Mouse (Mus musculus) liver, embryonic 15.5 days (tissue): Measurements from ENCODE around the gene Maml2. TPM values are rescaled to one million over a fixed set of nuclear protein-coding genes. Genes with fewer than 3 reads are reported as not detected.

Experiments used
- ATAC-seq: fragments of 200-750 bp; cut with Nextera tagmentation; 2 replicates; pipeline ENCODE4 v1.8.0; 2017; ENCODE audit warnings: moderate number of reproducible peaks, mild to moderate bottlenecking, moderate library complexity; ENCODE audit not compliant: insufficient read depth
- H3K27ac ChIP-seq: fragments of 300-500 bp; sonication (generic); replicated peaks from 2 replicates; pipeline ENCODE4 v1.5.1; 2015; ENCODE audit warnings: mild to moderate bottlenecking, inconsistent platforms
- H3K27me3 ChIP-seq: fragments of 300-500 bp; sonication (generic); 2 replicates; pipeline ENCODE4 v1.6.1; 2015; ENCODE audit warnings: mild to moderate bottlenecking, inconsistent platforms
- H3K36me3 ChIP-seq: fragments of 300-500 bp; sonication (generic); replicated peaks from 2 replicates; pipeline ENCODE4 v1.6.1; 2015; ENCODE audit warnings: moderate library complexity, mild to moderate bottlenecking, inconsistent platforms
- H3K4me1 ChIP-seq: fragments of 300-500 bp; sonication (generic); replicated peaks from 2 replicates; pipeline ENCODE4 v1.6.1; 2015; ENCODE audit warnings: inconsistent platforms
- H3K4me2 ChIP-seq: fragments of 300-500 bp; sonication (generic); 2 replicates; pipeline ENCODE4 v1.6.1; 2015; ENCODE audit warnings: moderate library complexity, mild to moderate bottlenecking, inconsistent platforms
- H3K4me3 ChIP-seq: fragments of 300-500 bp; sonication (generic); replicated peaks from 2 replicates; pipeline ENCODE4 v1.5.1; 2015; ENCODE audit warnings: mild to moderate bottlenecking, inconsistent platforms
- H3K9ac ChIP-seq: fragments of 300-500 bp; sonication (generic); 2 replicates; pipeline ENCODE4 v1.6.1; 2015; ENCODE audit warnings: moderate library complexity, mild to moderate bottlenecking, inconsistent platforms
- H3K9me3 ChIP-seq: fragments of 300-500 bp; sonication (generic); replicated peaks from 2 replicates; pipeline ENCODE4 v1.6.1; 2016; ENCODE audit warnings: inconsistent platforms
- WGBS: fragments of 180-500 bp; shearing (Covaris S2); methylation state at CpG from one replicate; pipeline ENCODE4 v1.1.7; 2015; ENCODE audit warnings: mixed read lengths; ENCODE audit not compliant: insufficient replicate concordance; 5-methylcytosine and 5-hydroxymethylcytosine counted together
- polyA plus RNA-seq: library from polyadenylated mRNA; unstranded; fragments of >200 nt; fragmentation: Nextera tagmentation; extraction: Ambion mirVana; gene quantifications from 2 replicates; pipeline ENCODE4 v1.2.1, GENCODE M21; 2015

The Maml2 gene
- polyA plus RNA-seq, 1 experiment from 2014 or later, result 0.84 TPM

DNA sequence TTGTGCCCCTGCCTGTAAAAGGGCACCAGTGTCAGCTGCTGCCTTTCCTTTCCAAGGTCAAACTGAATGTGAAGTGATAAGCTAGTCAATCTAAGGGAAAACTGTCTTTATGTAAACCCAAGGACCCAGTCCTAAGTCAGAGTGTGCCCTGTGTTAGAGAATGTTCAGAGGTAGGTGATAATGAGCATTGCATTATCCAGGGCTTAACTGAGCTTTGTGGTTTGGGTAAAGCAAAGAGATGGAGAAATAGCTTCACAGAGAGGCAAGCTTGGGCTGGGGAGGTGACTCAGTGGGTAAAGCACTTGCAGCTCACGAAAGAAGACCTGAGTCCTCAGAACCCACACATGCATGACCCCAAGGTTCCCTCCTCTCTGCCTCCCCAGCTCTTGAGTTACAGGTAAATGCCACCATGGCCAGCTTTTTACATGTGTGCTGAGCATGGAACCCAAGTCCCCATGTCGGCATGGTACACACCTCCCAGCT is 367.8 kb downstream of the Maml2 start:
- H3K4me1 ChIP-seq, result peaks cover 4% of the 10 kb centered on the region; the same call in 1 of the 2 replicates
- 56% methylated on average over 2 of the region's 2 CpGs for WGBS
- no peak for ATAC-seq
- no peaks in the 10 kb centered on the region for H3K27me3 ChIP-seq
- no peak overlapping the region for H3K4me3 ChIP-seq
- H3K36me3 ChIP-seq, result no peaks in the 10 kb centered on the region
- H3K9me3 ChIP-seq, result no peaks in the 10 kb centered on the region
- H3K4me2 ChIP-seq, result no peak overlapping the region
- no peak overlapping the region for H3K27ac ChIP-seq
- no peak overlapping the region for H3K9ac ChIP-seq

- H3K4me3 ChIP-seq, result no peak overlapping the region
- no peaks in the 10 kb centered on the region for H3K36me3 ChIP-seq
- H3K27ac ChIP-seq, result no peak overlapping the region
- no peaks in the 10 kb centered on the region for H3K27me3 ChIP-seq
- H3K4me2 ChIP-seq, result no peak overlapping the region
- H3K4me1 ChIP-seq, result no peaks in the 10 kb centered on the region
- WGBS, result 68% methylated on average over 1 of the region's 1 CpGs
- no peak for ATAC-seq
- no peaks in the 10 kb centered on the region for H3K9me3 ChIP-seq
- H3K9ac ChIP-seq, result no peak overlapping the region
These were observed 370.2 kb downstream of the Maml2 start for GRCm38 (mm10) chr9:13667955-13668354.

DNA sequence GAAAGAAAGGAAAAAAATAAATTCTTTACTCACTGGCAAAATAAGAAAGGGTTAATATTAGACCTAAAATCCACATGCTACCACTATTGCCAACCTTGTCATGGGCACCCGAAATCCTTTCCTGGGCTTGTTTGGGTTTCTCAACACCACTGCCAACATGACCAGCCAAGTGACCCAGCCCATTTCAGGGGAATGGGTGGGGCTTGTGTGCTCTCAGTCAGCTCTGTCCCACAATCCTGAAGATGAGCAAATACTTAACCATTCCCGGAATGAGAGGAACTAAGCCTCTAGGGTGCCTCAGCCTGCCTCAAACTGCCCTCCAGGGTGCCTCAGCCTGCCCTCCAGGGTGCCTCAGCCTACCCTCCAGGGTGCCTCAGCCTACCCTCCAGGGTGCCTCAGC is 371.0 kb downstream of the Maml2 start:
- H3K4me3 ChIP-seq, result no peak overlapping the region
- no peaks in the 10 kb centered on the region for H3K4me1 ChIP-seq
- H3K4me2 ChIP-seq, result no peak overlapping the region
- no peaks in the 10 kb centered on the region for H3K27me3 ChIP-seq
- 38% methylated on average over 2 of the region's 2 CpGs for WGBS
- H3K9me3 ChIP-seq, result no peaks in the 10 kb centered on the region
- H3K9ac ChIP-seq, result no peak overlapping the region
- H3K27ac ChIP-seq, result no peak overlapping the region
- no peaks in the 10 kb centered on the region for H3K36me3 ChIP-seq
- no peak for ATAC-seq

- H3K9ac ChIP-seq, result no peak overlapping the region
- no peak overlapping the region for H3K4me3 ChIP-seq
- H3K27me3 ChIP-seq, result no peaks in the 10 kb centered on the region
- no peak for ATAC-seq
- 46% methylated on average over 3 of the region's 3 CpGs for WGBS
- no peaks in the 10 kb centered on the region for H3K36me3 ChIP-seq
- no peaks in the 10 kb centered on the region for H3K9me3 ChIP-seq
- no peaks in the 10 kb centered on the region for H3K4me1 ChIP-seq
- H3K4me2 ChIP-seq, result no peak overlapping the region
- H3K27ac ChIP-seq, result no peak overlapping the region
These were observed 373.5 kb downstream of the Maml2 start for GRCm38 (mm10) chr9:13671125-13671769.

DNA sequence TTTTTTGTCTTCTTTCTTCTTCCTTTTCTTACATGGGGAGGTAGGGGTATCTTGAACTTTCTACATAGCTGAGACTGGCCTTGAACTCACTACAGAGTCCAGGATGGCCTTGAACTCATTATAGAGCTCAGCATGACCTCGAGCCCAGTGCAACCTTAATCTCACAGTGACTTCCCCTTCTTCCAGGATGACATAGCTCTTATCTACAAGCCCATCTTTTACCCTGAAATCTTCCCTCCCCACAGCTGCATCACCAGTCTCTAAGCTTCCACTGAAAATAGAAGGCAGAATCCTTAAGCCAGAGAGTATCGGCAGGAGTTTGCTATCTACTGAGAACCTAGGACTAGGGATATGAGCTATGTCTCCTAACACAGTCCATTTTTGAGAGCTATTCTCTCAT is 375.5 kb downstream of the Maml2 start:
- no peak for ATAC-seq

DNA sequence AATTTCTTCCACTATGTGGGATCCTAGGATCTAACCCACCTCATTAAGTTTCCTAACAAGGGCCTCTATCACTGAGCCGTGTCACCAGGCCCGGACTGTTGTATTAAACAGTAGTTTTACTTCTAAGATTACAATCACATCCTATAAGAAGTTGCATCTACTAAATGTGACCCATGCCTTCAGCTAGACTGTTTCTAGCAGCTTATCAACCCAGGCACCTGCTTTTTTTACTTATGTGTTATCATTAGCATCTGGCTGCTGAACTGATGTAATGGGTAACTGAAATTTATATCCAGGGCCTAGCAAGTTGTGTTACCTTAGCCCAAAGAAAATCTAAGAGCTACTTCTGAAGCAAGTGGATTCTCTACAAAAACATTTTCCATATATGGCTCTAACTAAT is 380.3 kb downstream of the Maml2 start:
- Histone ChIP-seq H3K9me3 (no peaks in the 10 kb centered on the region), H3K4me2 (no peak overlapping the region), H3K27ac (no peak overlapping the region), H3K4me3 (no peak overlapping the region), H3K9ac (no peak overlapping the region), H3K27me3 (no peaks in the 10 kb centered on the region), H3K4me1 (peaks cover 4% of the 10 kb centered on the region; the same call in 1 of the 2 replicates), H3K36me3 (no peaks in the 10 kb centered on the region)
- WGBS, result 29% methylated on average over 2 of the region's 2 CpGs
- no peak for ATAC-seq

More for the DNA sequence above, 375.5 kb downstream of the Maml2 start:
- Histone ChIP-seq H3K36me3 (no peaks in the 10 kb centered on the region), H3K4me2 (no peak overlapping the region), H3K9ac (no peak overlapping the region), H3K4me1 (no peaks in the 10 kb centered on the region; the same call in 1 of the 2 replicates), H3K27me3 (no peaks in the 10 kb centered on the region), H3K27ac (no peak overlapping the region), H3K9me3 (no peaks in the 10 kb centered on the region), H3K4me3 (no peak overlapping the region)
- WGBS, result 42% methylated on average over 2 of the region's 2 CpGs

DNA sequence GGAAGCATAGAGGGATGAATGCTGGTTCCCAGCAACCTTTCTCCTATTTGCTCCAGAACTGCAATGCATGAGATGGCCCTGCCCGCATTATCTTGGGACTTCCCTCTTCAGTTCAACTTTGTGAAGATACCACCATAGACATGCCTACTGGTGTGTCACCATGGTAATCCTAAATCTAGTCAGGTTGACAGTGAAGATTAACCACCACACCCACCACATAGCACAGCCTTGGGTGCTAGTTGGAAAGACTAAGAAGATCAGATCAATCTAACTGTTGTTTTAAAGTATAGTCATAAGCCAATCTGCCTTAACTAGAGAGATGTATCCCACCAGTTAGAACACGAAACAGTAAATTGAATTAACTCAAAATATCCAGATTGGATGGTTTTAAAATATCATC is 381.9 kb downstream of the Maml2 start:
- no peaks in the 10 kb centered on the region for H3K36me3 ChIP-seq
- H3K27ac ChIP-seq, result no peak overlapping the region
- WGBS, result 47% methylated on average over 2 of the region's 2 CpGs

DNA sequence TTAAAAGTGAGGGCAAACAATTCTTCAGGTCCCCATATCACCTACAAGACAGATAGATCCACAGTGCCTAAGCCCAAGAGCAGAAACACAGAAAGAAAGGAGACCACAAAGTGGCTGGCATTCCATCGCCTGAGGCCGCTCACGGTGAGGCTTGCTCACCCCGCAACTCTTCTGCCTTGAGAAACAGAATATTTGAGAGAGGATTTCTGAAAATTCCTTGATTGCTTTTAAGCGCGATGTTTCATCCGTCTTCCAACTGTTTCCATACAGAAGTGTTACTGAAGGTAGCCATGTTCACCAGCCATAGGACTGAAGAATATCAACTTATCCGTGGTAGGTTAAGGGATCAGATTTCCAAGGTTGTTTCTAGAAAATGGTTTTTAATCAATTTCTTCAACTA is 383.4 kb downstream of the Maml2 start:
- H3K4me3 ChIP-seq, result no peak overlapping the region
- H3K4me2 ChIP-seq, result no peak overlapping the region
- no peak for ATAC-seq
- H3K27me3 ChIP-seq, result no peaks in the 10 kb centered on the region
- no peak overlapping the region for H3K9ac ChIP-seq
- H3K4me1 ChIP-seq, result peaks cover 4% of the 10 kb centered on the region; the same call in 1 of the 2 replicates
- H3K27ac ChIP-seq, result no peak overlapping the region
- no peaks in the 10 kb centered on the region for H3K9me3 ChIP-seq
- 77% methylated on average over 8 of the region's 8 CpGs for WGBS
- H3K36me3 ChIP-seq, result no peaks in the 10 kb centered on the region

More for the DNA sequence above, 381.9 kb downstream of the Maml2 start:
- Histone ChIP-seq H3K9ac (no peak overlapping the region), H3K4me2 (no peak overlapping the region), H3K4me1 (peaks cover 4% of the 10 kb centered on the region; the same call in 1 of the 2 replicates), H3K27me3 (no peaks in the 10 kb centered on the region), H3K9me3 (no peaks in the 10 kb centered on the region), H3K4me3 (no peak overlapping the region)
- ATAC-seq, result no peak

DNA sequence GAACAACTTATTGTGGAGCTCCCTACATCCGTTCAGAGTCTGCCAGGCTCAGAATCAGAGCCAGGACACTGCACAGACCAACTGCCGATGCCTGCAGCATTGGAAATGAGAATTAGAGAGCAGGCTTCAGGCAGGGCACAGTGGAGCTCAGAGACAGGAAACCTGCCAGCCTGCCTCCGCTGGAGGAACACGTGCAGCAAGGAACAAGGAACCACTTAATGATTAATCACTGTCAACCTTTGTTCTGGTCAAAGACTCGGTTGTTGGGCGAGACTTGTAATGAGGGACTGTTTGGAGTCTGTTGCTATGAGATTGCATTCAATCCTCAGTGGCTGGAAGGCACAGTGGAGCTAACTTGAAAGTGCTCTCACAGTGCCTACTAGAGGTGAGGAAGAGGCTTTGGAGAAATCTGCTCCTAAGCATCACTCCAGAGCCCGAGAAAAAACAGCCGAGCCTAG is 383.9 kb downstream of the Maml2 start:
- Histone ChIP-seq H3K27me3 (no peaks in the 10 kb centered on the region), H3K36me3 (no peaks in the 10 kb centered on the region), H3K9ac (no peak overlapping the region), H3K4me1 (peaks cover 4% of the 10 kb centered on the region; the same call in 1 of the 2 replicates), H3K27ac (no peak overlapping the region), H3K4me2 (no peak overlapping the region), H3K4me3 (no peak overlapping the region), H3K9me3 (no peaks in the 10 kb centered on the region)
- WGBS, result 11% methylated on average over 8 of the region's 8 CpGs
- ATAC-seq, result peak; percentile 25

DNA sequence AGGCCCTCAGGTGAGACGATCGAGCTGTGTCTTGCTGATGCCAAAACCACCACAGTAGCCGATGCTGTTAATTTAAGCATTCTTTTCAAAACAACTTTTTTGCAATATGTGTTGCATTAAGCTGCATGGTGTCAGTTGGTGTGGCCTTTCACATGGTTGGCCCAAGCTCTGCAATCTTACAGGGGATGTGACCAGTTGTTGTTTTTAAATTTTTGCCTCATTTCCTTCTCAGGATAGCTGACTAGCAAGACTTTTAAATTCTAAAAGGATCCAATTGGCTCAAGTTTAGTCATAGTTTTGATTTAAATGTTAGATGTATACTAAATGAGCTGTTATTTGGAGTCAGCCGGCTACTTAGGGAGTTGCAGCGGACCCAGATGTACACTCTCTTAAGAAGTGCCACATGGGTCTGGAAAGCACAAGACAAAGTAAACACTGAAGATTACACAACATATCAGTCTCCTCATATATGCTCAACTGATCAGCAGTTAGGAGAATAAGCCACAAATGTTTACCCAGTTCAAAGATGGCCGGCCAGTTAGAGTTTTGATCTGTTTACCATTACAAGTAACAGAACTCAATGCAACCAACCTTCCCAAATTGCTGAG is 386.7 kb downstream of the Maml2 start:
- H3K27ac ChIP-seq, result no peak overlapping the region
- no peak overlapping the region for H3K4me2 ChIP-seq
- no peak overlapping the region for H3K9ac ChIP-seq
- H3K9me3 ChIP-seq, result no peaks in the 10 kb centered on the region
- 0 out of 2 replicates have a peak, but pooled peaks cover 6% of the 10 kb centered on the region for H3K4me1 ChIP-seq
- H3K4me3 ChIP-seq, result no peak overlapping the region
- no peak for ATAC-seq
- WGBS, result 68% methylated on average over 6 of the region's 6 CpGs
- no peaks in the 10 kb centered on the region for H3K27me3 ChIP-seq
- no peaks in the 10 kb centered on the region for H3K36me3 ChIP-seq

DNA sequence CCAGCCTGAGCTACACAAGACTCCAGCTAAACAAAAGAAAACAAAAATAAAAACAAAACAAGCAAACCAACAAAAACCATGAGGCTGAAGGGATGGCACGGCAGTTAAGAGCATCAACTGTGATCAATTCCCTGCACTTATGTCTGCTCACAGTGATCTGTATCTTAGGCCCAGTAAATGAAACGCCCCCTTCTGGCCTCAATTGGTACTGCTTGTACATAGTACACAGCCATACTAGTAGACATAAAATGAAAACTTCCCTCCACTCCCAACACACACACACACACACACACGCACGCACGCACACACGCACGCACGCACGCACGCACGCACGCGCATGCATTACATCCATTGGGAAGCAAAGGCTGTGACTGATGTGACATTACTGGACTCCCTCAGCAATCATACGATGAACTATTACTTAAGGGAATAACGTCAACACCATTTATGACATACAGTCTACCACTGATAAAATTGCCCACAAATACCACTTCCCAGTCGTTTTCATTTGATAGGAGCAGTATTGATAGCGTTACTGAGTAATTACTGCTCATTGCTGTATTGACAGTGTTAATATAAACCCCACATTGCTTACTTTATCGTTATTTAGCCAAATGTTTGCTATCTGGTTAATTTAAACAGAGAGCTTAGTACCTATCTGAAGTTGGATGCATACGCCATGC is 389.4 kb downstream of the Maml2 start:
- Histone ChIP-seq H3K4me3 (no peak overlapping the region), H3K27me3 (no peaks in the 10 kb centered on the region), H3K9me3 (no peaks in the 10 kb centered on the region), H3K27ac (no peak overlapping the region), H3K4me1 (0 out of 2 replicates have a peak, but pooled peaks cover 3% of the 10 kb centered on the region), H3K4me2 (no peak overlapping the region), H3K9ac (no peak overlapping the region), H3K36me3 (no peaks in the 10 kb centered on the region)
- 69% methylated on average over 19 of the region's 19 CpGs for WGBS
- ATAC-seq, result no peak
